Mouse (Mus musculus): ENCODE measurements around the gene Jak1. TPM values are rescaled to one million over a fixed set of nuclear protein-coding genes. Genes with fewer than 3 reads are reported as not detected.

Jak1 gene
- polyA plus RNA-seq, 1 experiment from 2014 or later, result 61.8 TPM

- no peaks in the 10 kb centered on the region for H3K4me1 ChIP-seq (ENCODE audit: control insufficient read depth, insufficient read depth, low read length)
- DNase-seq (ENCODE audit: low spot score) (no peak), ATAC-seq (replicated peaks; ENCODE audit: insufficient number of reproducible peaks, low FRiP score, low TSS enrichment, low read depth) (no peak)
- H3K4me3 ChIP-seq (ENCODE audit: low read depth, low read length), result no peak overlapping the region
- H3K9ac ChIP-seq (replicated peaks; ENCODE audit: low read length), result no peak overlapping the region
- no peaks in the 10 kb centered on the region for H3K9me3 ChIP-seq (replicated peaks; ENCODE audit: control insufficient read depth, low read length)
- H3K36me3 ChIP-seq (replicated peaks; ENCODE audit: control insufficient read depth, insufficient read depth, low read depth, low read length), result no peaks in the 10 kb centered on the region
- 70% methylated on average over 12 of the region's 12 CpGs for WGBS
- H3K27ac ChIP-seq (replicated peaks; ENCODE audit: low read depth, low read length), result no peak overlapping the region
- H3K27me3 ChIP-seq (ENCODE audit: control insufficient read depth, insufficient read depth, low read length), result peaks cover 2% of the 10 kb centered on the region; the same call in 1 of the 2 replicates
- no peak overlapping the region for H3K4me2 ChIP-seq (ENCODE audit: low read depth, low read length)
Observed at GRCm38 (mm10) chr4:101298311-101298990, 33.4 kb upstream of the Jak1 start.

- ATAC-seq (replicated peaks; ENCODE audit: insufficient number of reproducible peaks, low FRiP score, low TSS enrichment, low read depth), result no peak
- H3K9ac ChIP-seq (replicated peaks; ENCODE audit: low read length), result no peak overlapping the region
- H3K4me1 ChIP-seq (ENCODE audit: control insufficient read depth, insufficient read depth, low read length), result peaks cover 2% of the 10 kb centered on the region; the same call in 1 of the 2 replicates
- no peak overlapping the region for H3K4me3 ChIP-seq (ENCODE audit: low read depth, low read length)
- peaks cover 9% of the 10 kb centered on the region; the same call in 1 of the 2 replicates for H3K27me3 ChIP-seq (ENCODE audit: control insufficient read depth, insufficient read depth, low read length)
- no peak for DNase-seq (ENCODE audit: low spot score)
- 75% methylated on average over 7 of the region's 7 CpGs for WGBS
- H3K4me2 ChIP-seq (ENCODE audit: low read depth, low read length), result no peak overlapping the region
- H3K36me3 ChIP-seq (replicated peaks; ENCODE audit: control insufficient read depth, insufficient read depth, low read depth, low read length), result no peaks in the 10 kb centered on the region
- no peak overlapping the region for H3K27ac ChIP-seq (replicated peaks; ENCODE audit: low read depth, low read length)
- H3K9me3 ChIP-seq (replicated peaks; ENCODE audit: control insufficient read depth, low read length), result no peaks in the 10 kb centered on the region
Observed at GRCm38 (mm10) chr4:101296836-101297235, 31.8 kb upstream of the Jak1 start.

- H3K4me2 ChIP-seq (ENCODE audit: low read depth, low read length), result no peak overlapping the region
- no peak overlapping the region for H3K4me3 ChIP-seq (ENCODE audit: low read depth, low read length)
- H3K36me3 ChIP-seq (replicated peaks; ENCODE audit: control insufficient read depth, insufficient read depth, low read depth, low read length), result no peaks in the 10 kb centered on the region
- ATAC-seq (replicated peaks; ENCODE audit: insufficient number of reproducible peaks, low FRiP score, low TSS enrichment, low read depth) (no peak), DNase-seq (ENCODE audit: low spot score) (no peak)
- no peak overlapping the region for H3K9ac ChIP-seq (replicated peaks; ENCODE audit: low read length)
- 79% methylated on average over 3 of the region's 3 CpGs for WGBS
- H3K4me1 ChIP-seq (ENCODE audit: control insufficient read depth, insufficient read depth, low read length), result peaks cover 2% of the 10 kb centered on the region; the same call in 1 of the 2 replicates
- H3K9me3 ChIP-seq (replicated peaks; ENCODE audit: control insufficient read depth, low read length), result no peaks in the 10 kb centered on the region
- H3K27ac ChIP-seq (replicated peaks; ENCODE audit: low read depth, low read length), result no peak overlapping the region
- peaks cover 9% of the 10 kb centered on the region; the same call in 1 of the 2 replicates for H3K27me3 ChIP-seq (ENCODE audit: control insufficient read depth, insufficient read depth, low read length)
Observed at GRCm38 (mm10) chr4:101295788-101296187, 30.7 kb upstream of the Jak1 start.

GRCm38 (mm10) chr4:101293661-101294060 lies 28.6 kb upstream of the Jak1 start:
- DNase-seq (ENCODE audit: low spot score) (no peak), ATAC-seq (replicated peaks; ENCODE audit: insufficient number of reproducible peaks, low FRiP score, low TSS enrichment, low read depth) (no peak)
- peak overlapping the region; percentile 92; the same call in 1 of the 2 replicates for H3K4me2 ChIP-seq (ENCODE audit: low read depth, low read length)
- no peaks in the 10 kb centered on the region for H3K36me3 ChIP-seq (replicated peaks; ENCODE audit: control insufficient read depth, insufficient read depth, low read depth, low read length)
- no peak overlapping the region for H3K27ac ChIP-seq (replicated peaks; ENCODE audit: low read depth, low read length)
- whole genome bisulfite sequencing, result 43% methylated on average over 9 of the region's 9 CpGs
- no peaks in the 10 kb centered on the region for H3K9me3 ChIP-seq (replicated peaks; ENCODE audit: control insufficient read depth, low read length)
- peaks cover 9% of the 10 kb centered on the region; the same call in 1 of the 2 replicates for H3K27me3 ChIP-seq (ENCODE audit: control insufficient read depth, insufficient read depth, low read length)
- H3K4me3 ChIP-seq (ENCODE audit: low read depth, low read length), result no peak overlapping the region
- H3K9ac ChIP-seq (replicated peaks; ENCODE audit: low read length), result no peak overlapping the region
- peaks cover 2% of the 10 kb centered on the region; the same call in 1 of the 2 replicates for H3K4me1 ChIP-seq (ENCODE audit: control insufficient read depth, insufficient read depth, low read length)

GRCm38 (mm10) chr4:101292736-101293541 lies 27.9 kb upstream of the Jak1 start:
- Histone ChIP-seq H3K27me3 (ENCODE audit: control insufficient read depth, insufficient read depth, low read length) (peaks cover 9% of the 10 kb centered on the region; the same call in 1 of the 2 replicates), H3K36me3 (replicated peaks; ENCODE audit: control insufficient read depth, insufficient read depth, low read depth, low read length) (no peaks in the 10 kb centered on the region), H3K27ac (replicated peaks; ENCODE audit: low read depth, low read length) (no peak overlapping the region), H3K4me2 (ENCODE audit: low read depth, low read length) (peak overlapping the region; percentile 92), H3K4me1 (ENCODE audit: control insufficient read depth, insufficient read depth, low read length) (peaks cover 2% of the 10 kb centered on the region; the same call in 1 of the 2 replicates), H3K4me3 (ENCODE audit: low read depth, low read length) (peak overlapping the region; percentile 42), H3K9me3 (replicated peaks; ENCODE audit: control insufficient read depth, low read length) (no peaks in the 10 kb centered on the region), H3K9ac (replicated peaks; ENCODE audit: low read length) (peak overlapping the region; percentile 42)
- under 1% methylated on average over 42 of the region's 49 CpGs for WGBS
- DNase-seq (ENCODE audit: low spot score), result peak; percentile 48
- peak; percentile 39 for ATAC-seq (replicated peaks; ENCODE audit: insufficient number of reproducible peaks, low FRiP score, low TSS enrichment, low read depth)

- Histone ChIP-seq H3K9me3 (replicated peaks; ENCODE audit: control insufficient read depth, low read length) (no peaks in the 10 kb centered on the region), H3K4me2 (ENCODE audit: low read depth, low read length) (peak overlapping the region; percentile 92), H3K4me1 (ENCODE audit: control insufficient read depth, insufficient read depth, low read length) (peaks cover 2% of the 10 kb centered on the region; the same call in 1 of the 2 replicates), H3K9ac (replicated peaks; ENCODE audit: low read length) (peak overlapping the region; percentile 60), H3K4me3 (ENCODE audit: low read depth, low read length) (peak overlapping the region; percentile 42), H3K27me3 (ENCODE audit: control insufficient read depth, insufficient read depth, low read length) (peaks cover 9% of the 10 kb centered on the region; the same call in 1 of the 2 replicates), H3K36me3 (replicated peaks; ENCODE audit: control insufficient read depth, insufficient read depth, low read depth, low read length) (no peaks in the 10 kb centered on the region), H3K27ac (replicated peaks; ENCODE audit: low read depth, low read length) (no peak overlapping the region)
- WGBS, result 2% methylated on average over 41 of the region's 41 CpGs
- ATAC-seq (replicated peaks; ENCODE audit: insufficient number of reproducible peaks, low FRiP score, low TSS enrichment, low read depth), result 0 out of 2 replicates have a peak, but pooled peaks have one; percentile 50
- DNase-seq (ENCODE audit: low spot score), result peak; percentile 64
Observed at GRCm38 (mm10) chr4:101292028-101292735, 27.1 kb upstream of the Jak1 start.

- Histone ChIP-seq H3K9ac (replicated peaks; ENCODE audit: low read length) (no peak overlapping the region), H3K27me3 (ENCODE audit: control insufficient read depth, insufficient read depth, low read length) (peaks cover 6% of the 10 kb centered on the region; the same call in 1 of the 2 replicates), H3K4me1 (ENCODE audit: control insufficient read depth, insufficient read depth, low read length) (peaks cover 2% of the 10 kb centered on the region; the same call in 1 of the 2 replicates), H3K4me3 (ENCODE audit: low read depth, low read length) (no peak overlapping the region), H3K27ac (replicated peaks; ENCODE audit: low read depth, low read length) (no peak overlapping the region), H3K36me3 (replicated peaks; ENCODE audit: control insufficient read depth, insufficient read depth, low read depth, low read length) (no peaks in the 10 kb centered on the region), H3K4me2 (ENCODE audit: low read depth, low read length) (no peak overlapping the region), H3K9me3 (replicated peaks; ENCODE audit: control insufficient read depth, low read length) (no peaks in the 10 kb centered on the region)
- DNase-seq (ENCODE audit: low spot score) (no peak), ATAC-seq (replicated peaks; ENCODE audit: insufficient number of reproducible peaks, low FRiP score, low TSS enrichment, low read depth) (no peak)
- WGBS, result 77% methylated on average over 11 of the region's 11 CpGs
Observed at GRCm38 (mm10) chr4:101288292-101288691, 23.2 kb upstream of the Jak1 start.

Data from embryonic facial prominence, embryonic 11.5 days (tissue).